Mouse (Mus musculus) lung, postnatal 10 days (tissue): ENCODE measurements at regions not wholly inside any gene's neighbourhood (a gene's known extent, or its start where the extent isn't known, plus 50 kb on each side); places are given as distances from the start of the nearest gene placed in this dataset.

Experiments
- DNase-seq: peaks from one replicate; pipeline ENCODE4 v3.0.0; 2021

DNA sequence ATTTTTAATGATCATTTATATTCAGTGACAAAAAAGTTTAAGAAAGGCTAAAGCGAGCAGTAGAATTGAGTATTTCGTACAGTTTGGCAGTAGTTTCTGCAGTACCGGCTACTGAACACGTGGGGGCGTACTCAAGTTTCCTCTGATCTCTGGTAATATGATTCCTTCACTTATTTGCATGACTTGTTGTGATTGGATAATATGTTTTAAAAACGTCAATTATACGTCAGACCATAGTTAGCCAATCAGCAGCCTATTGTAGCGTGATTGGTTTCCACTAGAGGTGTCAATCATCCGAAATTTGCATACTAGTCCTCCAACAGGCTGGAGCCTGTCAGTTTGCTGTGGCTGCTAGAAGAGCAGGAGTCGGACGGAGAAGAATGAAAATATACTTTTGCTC lies 261.6 kb upstream of the Nfe2l3 start:
- DNase-seq = peak; percentile 86

DNA sequence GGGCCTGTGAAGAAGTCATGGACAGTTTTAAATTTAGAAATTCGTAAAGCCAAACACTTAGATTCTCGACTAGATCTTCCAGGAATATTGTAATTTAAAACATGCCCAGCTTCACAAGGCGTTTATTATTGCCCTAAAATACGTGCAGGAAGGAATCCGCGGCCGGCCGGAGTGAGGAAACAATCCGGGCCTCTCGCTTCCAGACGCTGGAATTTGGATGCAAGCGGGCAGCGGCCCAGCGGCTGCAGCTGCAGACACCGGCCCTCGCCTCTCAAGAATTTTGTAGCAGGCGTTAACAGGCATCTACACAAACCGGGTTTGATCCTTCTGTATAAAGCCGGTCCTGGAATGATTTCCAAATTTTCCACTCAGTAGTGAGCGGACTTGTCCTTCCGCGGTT lies 260.7 kb upstream of the Nfe2l3 start:
- DNase-seq = peak; percentile 79

DNA sequence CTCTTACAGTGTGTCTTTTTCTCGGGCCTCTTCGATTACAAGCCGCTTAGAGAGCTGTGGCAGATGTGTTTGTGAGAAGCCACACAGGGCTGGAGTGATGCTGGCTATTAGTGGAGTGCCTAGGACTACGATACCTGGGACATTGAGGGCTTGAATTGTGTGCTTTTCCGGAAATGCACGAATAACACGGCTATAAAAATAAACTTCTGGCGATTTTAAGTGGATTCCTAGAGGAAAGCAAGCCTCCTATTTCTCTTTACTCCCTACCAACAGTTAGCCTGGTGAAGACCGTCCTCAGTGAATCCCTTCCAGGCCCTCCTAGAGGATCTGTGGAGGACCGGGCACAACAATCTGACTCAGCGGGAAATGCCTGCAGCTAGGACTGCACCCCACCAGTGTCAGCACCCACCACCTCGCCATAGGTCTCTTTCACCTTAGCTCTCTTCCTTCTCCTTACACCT lies 260.1 kb upstream of the Nfe2l3 start:
- no peak for DNase-seq

DNA sequence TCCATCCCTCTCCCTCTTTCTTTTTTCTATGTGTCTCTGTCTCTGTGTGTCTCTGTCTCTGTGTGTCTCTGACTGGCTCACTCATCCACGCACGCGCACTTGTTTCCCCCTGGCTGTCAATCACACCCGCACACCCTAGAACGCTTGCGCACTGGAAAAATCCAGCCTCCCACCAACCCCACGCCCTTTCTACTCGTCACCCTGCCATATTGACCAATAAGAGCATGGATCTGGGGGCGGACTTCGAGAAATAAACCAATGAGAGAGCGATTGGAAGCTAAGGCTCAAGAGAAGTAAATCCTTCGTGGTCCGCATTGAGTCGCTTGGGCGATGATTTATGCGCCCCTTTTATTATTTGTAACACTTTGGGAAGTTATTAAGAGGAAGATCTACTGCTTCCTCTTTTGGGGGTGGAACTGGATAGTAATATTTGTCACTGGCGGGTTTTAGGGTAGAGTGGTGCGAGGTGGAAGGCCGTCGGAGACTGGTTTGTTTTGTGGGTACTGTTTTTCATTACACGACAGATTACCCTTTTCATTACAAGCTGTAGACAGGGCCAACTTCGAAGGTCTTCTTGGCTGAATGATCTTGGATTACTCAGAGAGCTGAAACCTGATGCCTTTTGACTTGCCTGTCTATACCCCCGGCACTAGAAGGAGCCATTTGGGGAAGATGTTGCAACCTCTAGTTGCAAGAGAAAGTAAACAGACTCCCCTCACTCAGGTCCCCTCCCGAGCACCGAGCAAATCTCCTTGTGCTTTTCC lies 259.4 kb upstream of the Nfe2l3 start:
- peak; percentile 96 for DNase-seq

DNA sequence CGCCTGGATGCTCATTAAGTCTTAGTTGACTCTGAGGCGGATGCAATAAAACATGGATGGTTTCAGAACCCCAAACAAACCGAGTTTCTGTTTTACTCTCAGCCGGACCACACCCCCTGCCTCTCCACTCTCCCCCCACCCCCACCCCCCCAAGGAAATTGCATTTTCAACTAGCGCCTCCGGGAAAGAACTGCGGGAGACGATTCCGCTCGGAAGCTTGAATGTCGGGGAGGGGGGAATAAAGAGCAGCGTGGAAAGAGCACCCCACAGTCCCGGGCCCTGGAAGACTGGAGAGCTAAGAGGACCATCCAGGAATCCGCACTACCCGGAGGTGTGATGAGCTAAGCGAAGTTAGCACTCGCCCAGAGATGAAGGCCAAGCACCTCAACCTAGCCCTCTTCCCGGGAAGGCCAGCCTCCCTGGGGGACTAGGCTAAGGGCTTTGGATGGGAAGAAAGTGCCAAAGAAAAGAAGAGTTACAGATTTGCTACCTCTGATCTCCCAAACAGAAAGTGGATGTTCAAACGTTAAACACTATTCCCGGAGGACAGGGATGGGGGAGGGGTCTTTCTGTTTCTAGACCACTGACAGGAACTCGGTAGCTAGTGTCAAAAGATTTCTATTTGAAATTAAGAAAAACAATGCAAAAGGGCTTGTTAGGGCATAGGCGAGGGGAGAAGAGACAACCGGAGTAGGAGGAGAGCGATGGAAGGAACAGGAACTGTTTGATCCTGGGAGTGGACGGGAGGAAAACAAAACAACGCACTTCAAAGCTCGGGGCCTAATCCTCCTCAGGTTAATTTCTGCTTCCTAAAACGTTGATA lies 258.6 kb upstream of the Nfe2l3 start:
- peak; percentile 34 for DNase-seq

DNA sequence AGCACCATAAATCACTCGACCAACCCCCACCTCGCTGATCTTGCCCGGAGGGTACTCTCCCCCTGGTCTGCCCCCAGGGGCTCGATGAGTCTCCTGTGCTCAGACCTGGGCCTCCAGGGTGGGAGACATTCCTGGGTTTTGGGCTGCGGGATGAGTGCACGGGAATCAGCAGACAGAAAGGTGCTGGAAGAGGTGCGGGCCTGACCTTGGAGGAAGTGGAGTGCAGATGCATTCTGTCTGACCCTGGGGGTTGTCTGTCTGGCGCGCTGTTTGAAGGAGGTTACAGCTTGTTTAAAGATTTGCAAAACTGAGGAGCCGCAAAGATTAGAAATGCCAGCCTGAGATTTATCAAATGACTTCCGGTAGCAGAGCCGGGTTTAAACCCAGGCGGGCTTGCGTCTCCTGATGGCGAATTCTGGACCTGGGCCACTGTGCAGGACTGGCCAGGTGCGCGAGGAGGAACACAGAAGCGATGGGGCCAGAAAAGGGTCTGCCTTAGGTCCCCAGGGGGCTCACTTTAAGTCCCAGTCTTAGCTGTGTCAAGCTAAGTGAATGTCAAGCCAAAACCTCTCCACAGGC lies 257.9 kb upstream of the Nfe2l3 start:
- DNase-seq = no peak

DNA sequence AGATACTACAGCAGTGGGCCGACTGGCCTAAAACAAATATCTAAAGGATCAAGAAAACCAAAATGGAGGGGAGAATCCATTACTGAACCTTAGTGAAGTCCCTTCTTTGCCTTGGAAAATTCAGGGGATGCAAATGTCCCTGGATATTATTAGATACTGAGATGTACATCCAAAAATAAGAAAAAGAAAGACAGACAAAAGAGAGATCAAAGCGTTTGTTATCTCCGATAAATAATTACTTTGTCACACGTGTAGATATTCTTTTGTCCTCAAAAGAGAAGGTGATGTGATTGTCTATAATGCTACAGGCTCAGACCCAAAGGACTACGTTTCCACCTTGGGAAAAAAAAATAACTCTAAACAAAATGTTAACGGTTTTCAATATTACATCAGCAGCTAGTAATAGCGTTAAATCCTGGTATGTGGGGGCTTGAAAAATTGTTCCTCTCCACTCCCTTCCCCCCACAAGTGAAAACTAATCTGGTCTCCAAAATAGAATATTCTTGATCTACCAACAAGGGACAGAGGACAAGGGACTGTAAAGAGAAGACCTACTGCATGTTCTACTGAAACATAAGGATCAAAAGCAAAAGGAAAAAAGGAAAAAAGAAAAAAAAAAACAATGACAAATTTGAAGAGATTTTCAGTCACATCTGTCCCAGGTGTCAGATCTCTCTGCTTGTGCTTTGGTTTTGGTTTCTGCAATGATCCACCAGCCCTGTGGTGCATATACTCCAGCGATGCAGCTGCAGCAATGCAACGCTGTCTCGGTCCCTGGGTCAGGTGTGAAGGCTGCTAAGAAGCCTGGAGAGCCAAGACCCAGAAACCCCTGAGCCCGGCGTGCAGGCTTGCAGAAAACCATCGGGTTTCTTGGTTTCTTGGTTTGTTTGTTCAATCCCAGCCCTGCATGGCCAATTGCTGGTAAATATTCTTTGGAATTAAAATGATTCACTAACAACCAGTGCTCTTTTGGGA lies 256.6 kb upstream of the Nfe2l3 start:
- no peak for DNase-seq

DNA sequence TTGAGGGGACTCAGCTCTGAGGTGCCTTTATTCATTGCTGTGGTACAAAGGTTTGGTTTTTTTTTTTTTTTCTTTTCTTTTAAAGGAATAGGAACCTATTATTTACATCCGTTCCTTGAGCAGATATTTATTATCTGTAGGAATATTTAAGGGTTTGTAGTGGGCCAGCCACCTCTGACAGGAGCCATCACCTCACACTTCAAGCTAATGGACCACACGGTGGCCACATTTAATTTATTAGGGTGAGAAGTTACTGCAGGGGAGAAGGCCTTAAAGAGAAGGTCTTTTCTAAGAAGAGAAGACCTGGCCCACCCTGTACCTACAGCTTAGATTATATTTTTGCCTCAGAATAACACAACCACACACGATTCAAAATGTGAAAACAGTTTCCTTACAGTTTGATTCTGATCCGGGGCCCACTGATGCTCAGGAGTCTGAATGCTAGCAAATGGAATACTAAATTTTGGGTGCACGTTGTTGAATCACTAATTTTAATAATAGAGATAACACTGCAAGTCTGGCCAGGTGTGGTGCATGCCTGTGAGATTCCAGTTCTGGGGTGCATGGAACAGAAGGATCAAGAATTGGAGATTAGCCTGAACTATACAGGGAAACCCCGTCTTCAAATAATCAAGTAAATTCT lies 255.6 kb upstream of the Nfe2l3 start:
- DNase-seq = no peak

DNA sequence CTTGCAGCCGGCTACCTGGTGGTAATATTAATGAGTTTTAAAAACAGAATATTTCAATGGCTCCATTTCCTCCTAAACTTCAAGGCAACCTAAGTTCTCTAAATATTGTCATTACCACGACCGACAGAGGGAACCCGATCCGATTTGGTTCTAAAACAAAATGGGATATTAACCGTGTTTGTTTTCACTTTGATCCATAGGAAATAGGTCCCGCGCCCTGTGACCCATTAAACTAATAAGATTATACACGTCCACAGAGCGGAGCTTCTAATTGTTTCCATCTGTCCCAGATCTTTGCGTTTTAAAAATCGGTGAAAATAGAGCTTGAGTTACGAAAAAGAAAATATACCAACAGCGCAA lies 254.8 kb upstream of the Nfe2l3 start:
- DNase-seq = no peak

DNA sequence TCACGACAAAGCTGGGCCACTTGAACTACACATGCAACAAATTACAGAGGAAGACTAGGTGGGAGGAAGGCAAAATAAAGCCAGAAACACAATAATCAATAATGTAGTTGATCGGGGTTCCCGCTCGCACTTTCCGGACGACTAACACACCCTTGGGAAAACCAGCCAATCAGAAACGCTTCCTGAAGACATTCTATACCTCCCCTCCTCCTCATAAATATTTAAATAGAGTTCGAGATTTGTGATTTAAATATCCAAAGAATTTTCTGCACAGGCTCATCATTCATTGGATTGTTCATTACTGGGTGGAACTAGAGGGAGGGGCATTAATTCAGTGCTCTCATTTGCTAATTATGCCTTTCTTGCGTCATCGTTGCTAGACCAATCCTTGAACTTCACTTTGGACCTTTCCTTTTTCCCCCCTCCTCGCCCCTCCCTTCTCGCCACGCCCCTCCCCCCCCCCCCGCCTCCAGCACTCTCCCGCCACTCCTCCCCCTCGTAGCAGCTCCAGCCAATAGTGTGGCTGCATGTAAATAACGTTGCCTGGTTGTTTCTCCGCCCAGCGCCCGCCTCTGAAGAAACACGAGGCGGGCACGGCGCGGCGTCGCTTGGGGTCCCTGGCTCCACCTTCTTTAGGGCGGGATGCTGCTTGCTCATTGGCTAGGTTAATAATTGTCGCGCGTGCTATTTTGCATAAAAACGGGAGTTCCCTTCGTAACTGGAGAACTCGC lies 254.2 kb upstream of the Nfe2l3 start:
- DNase-seq = peak; percentile 95

DNA sequence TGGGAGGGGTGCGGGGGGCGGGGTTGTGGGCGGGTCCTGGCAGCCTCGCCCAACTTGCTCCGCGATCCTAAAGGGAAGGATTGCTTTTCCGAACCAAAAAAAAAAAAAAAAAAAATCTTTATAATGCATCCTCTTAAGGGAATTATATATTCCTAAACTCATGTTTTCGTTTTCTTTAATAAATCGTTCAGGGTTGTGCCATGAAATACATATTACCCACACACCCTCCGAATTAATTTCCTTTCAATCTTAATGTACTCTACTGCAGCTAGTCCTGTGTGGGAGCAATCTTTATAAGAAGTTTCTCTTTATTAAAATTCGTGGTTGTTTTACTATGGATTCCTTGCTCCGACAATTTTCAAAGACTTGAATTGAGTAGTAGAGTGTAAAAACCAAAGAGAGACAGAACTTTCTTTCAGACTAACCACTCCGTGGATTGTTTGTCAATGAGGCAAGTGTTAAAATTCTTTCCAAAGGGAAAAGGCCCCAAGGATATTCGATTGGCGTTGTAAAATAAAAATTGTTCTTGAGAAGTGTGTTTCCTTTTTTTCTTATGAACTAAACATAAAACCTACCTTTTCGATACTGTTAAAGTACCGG lies 253.6 kb upstream of the Nfe2l3 start:
- DNase-seq = no peak

DNA sequence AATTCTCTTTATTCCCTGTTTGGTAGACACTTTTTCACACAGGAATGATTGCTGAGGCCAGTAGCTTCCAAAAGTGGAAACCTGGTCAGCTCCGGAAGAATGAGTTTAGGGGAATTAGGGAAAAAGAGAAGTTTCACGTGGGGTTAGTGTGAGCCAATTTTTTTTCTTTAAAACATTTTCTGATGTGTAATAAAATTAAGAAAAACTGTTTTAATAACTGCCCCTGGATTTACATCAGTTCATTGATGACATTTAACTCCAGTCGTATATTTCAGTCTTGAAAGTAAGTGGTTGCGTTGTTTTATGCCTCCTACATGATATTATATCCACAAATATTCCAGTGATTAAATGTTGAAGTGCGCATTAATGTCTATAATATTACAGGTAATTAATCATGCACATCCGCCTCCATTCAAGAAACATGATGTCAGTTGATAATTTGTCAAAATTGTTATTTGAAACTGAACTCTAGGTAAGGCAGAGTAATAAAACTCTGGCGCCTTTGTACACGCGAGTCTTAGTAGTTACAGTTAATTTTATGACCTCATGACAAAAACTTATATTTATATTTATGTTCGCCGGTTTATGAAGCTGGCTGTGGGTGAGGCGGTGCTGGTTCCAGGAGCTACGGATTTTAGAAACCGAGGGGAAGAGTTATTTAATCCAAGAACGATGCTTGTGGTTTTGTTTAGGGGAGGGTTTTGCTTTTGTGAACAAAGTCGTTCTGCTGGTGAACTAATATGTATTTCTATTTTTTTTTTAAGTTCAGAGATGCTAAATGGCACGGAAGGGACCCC lies 252.5 kb upstream of the Nfe2l3 start:
- no peak for DNase-seq

DNA sequence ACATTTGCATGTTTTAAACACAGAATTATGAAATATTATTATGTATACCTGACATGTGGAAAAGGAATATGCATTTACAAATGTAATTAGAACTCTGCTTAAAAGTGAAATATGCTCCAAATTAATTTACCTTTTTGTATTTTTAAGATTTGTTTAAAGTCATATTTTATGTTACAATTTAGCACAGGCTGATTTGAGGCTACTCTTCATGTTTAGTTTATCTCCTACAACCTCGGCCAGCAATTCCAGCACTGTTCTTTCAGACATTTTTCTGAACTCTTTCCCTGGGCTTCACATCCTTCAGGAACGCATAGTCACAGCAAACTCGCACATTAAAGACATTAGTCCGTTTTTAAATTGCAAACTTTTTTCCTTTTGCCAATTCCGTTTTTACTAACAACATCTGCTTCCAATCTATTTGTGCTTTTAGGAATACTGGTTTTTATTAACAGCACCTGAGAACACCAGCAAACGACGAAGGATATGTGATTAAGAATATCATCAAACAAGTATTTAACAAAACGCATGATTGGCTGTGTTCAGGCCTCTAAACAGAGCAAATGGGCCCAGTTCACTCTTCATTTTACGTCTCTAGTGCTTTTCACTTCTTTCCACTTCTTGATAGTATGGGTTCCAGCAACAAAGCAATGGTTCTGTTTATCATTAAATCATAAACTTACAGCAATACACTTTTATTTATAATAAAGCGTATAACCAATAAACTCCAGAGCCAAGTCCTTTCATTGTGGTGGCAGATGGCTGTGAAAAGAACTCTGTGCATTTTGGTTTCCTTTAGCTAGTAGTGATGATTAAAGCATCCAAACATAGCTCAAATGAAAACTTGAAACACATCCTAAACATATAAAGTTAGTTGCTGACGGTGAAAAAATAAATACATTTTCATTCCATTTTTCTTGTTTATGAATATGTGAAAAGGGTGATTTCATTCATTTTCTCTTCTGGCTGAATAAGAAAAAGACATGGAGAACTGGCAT lies 251.3 kb upstream of the Nfe2l3 start:
- DNase-seq = no peak

DNA sequence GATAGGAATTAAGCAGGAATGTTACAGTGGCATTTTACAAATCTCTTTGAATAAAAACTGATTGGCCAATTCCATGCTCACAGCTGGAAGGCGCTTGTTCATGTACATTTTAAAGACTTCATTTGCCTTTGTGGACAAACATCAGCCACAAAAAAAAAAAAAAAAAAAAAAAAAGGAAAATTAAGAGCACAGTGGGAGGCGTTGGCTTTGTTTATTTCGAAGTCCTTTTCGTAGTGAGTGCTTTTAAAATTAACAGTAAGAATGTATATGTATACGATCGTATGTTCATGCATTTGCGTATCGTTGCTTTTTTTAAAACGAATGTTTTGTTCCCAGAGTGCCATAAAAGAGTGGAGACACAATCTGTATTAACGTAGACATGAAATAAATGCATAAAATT lies 250.6 kb upstream of the Nfe2l3 start:
- no peak for DNase-seq

DNA sequence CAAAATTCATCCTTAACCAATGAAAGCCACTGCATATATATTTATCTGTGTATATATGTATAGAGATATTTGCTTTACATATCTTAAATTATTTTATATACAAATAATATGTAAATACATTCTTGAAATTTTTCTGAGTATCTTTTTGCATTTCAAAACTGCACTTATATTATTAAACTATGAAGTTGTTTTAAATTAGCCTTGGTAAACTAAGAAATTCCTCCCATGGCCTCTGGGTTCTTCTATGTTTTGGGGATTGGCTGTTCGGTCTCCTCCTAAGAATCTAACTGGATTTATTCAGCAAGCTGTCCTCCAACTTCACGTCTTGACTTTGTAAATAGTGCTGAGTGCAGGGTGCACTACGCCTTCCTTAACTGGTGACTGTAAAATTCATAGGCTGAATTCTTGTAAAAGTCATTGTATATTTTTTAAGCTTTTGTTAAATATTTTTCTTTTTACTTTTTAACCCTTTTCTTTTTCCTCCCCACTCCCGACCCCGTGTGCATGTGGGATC lies 249.6 kb upstream of the Nfe2l3 start:
- no peak for DNase-seq

DNA sequence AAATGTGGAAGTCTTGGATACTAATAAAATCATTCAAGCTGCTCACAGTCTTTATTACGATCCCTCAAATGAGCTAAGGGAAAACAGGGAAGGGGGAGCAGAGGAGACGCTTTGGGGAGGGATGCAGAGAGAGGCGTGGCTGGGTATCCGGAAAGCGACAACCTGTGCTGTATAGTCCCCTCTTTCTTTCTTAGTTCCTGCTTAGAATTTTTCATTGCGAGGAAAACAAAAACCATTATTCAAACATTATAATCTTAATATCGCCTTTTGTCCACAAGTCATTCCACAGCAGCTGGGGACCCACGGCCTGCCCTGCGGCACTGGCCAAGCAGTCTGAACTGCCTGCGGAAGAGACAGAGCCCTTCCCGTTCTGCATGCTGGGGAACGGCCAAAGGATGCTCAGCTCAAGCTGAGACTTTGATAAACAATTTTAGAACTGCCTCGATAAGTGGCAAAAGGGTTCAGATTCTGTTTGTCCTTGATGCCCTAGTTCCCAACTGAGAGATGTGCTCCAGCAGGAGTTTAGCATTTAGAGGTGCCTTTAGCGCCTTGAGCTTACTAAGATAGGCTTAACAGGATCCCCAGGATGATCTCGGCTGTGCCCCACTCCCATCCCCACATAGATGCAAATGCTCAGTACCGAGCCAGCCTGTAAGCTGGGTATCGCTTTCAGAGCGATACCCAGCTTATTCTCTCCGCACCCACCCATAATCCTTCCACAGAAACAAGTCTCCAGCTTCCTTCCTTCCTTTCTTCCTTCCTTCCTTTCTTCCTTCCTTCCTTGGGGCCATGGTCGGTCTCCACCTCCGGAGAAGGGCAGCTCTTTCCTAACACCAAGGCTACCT lies 248.7 kb upstream of the Nfe2l3 start:
- DNase-seq = no peak

DNA sequence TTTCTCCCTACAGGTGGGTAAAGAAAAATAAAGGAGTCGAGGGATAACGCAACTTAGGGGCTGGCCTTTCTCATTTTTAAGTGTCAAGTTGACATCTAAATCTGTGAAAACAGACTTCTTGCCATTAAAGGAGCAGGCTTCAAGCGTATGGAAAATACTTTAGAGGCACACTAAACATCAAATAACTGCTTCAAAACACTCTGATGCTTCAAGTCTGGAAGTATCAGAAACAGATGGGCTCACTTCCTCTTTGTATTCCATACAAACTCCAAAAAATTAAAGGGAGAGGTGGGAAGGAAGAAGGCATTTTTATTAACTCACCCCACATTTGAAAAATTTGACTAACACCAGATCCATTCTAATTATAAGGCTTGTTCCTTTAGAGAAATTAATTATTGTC lies 248.0 kb upstream of the Nfe2l3 start:
- DNase-seq = no peak

DNA sequence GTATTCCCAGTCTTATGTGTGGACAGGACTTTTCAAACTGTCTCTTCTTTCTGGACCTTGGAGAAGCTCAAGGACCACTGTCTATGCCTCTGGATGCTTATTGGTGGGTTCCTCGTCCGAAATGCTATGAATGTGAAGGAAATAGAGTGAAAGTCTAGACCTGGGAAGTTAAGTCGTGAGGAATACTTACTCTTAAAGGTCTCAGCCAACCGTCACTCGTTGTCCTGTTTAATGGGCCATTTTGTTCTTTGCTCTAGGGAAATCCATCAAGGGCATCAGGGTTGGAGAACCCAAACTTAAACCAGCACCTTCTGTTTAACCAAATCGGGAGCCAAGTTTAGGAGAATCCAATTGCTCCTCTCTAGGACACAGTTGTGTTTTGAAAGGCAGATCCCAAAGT lies 247.3 kb upstream of the Nfe2l3 start:
- no peak for DNase-seq
